Mouse (Mus musculus): ENCODE data around the gene Sgcd. TPM values are rescaled to one million over a fixed set of nuclear protein-coding genes. Genes with fewer than 3 reads are reported as not detected.

Gene Sgcd
- total RNA-seq, 2 experiments from 2014 or later = 54.3 TPM

DNA sequence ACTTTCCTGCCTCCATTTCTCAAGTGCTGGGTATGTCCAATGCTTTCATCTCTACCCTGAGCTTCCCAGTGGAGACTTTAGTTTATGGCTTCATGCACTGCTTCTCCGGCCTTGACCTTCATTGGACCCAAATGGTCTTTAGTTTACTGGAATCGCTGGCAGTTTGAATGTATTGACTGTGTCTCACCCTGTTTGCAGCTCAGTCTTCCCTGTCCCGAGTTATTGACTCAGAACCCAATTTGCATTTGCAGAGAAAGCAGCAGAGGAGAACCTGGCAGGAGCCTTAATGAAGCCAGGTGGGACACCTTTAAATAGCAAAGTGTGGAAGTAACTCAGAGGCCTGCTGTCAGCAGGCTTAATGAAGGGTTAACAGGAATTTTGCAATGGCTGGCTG, 1140.9 kb downstream of the Sgcd start:
- intact Hi-C loops (cut with DNase I) = no loop called here

DNA sequence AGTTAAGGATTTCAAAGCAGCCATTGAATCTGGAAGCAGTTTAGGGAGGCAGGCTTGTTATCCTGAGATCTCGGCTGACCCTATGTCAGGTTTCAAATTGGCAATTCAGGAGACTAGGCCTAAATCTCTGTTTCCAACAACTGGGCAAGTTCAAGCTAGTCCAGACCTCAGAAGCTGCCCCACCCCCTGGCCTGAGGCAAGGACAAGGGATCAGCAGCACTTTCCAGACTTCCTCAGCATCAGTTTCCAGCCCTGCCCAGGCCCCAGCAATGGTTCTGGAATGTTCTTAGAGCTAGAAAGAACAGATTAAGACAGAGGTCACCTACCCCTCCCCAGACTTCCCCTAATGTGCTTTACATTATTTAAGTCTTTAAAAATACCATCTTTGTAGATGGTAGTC, 1142.1 kb downstream of the Sgcd start:
- DNase-seq = no peak
- intact Hi-C loops (cut with DNase I) = no loop called here

More for the DNA sequence above, 1140.9 kb downstream of the Sgcd start:
- DNase-seq = no peak

Data from heart, postnatal 10 days (tissue).